Mouse (Mus musculus) forelimb bud, embryonic 11.5 days (tissue): Measurements from ENCODE around the gene Emc7.
"Not testable (repeated sequence)": the region's sequence is repeated elsewhere in the genome, so short reads cannot be mapped to it uniquely, and the experiment has no call there.

Experiments used
- DNase-seq: peaks from one replicate; pipeline ENCODE4 v3.0.0-alpha.2; 2012; ENCODE audit warnings: low read depth, low spot score

Gene Emc7

DNA sequence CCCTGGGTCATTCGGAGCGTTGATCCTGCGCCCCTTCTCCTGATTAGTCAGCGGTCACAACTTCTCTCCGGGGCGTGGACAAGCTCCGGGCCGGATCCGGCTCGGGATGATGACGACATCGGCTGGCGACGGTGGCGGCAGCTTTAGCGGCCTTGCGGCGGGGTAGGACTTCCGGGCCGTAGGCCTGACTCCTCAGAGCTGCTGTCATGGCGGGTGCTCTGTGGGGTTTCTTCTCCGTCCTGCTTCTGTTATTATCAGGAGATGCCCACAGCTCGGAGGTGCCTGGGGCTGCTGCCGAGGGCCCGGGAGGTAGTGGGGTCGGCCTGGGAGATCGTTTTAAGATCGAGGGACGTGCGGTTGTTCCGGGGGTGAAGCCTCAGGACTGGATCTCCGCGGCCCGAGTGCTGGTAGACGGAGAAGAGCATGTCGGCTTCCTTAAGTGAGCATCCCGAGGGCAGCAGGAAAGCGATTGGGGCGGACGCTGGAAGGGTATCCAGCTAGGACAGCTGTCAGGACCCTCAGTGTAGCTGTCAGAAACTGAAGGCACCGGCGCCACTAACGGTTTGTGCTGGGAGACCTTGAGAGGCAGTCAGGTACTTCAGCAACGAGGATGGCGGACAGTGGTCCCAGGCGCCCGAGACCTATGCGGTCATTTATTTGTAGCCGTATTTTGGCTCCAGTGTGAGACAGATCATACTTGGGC, at the start of gene Emc7:
Gene Emc7 (plus strand): TSS at position 136 of the 703 bp plus-strand sequence.
- peak; percentile 90 for DNase-seq

DNA sequence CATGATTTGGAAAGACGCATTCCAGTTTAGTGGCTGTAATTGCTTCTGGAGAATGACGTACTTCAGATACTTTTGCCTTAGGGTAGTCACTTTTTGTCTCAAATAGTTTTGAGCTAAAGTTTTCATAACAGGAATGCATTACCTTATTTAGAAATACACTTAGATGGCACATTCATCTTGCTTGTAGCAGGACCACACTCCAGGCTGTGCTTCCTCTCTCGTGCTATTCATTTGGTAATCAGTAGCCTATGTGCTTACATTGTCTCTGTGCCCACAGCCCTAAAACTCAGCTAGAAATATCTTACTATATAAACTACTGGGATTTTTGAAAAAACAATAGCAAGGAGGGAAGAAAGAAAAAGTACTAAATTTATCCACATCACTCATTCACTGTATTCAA, 47.8 kb upstream of the Emc7 start:
- no peak for DNase-seq

DNA sequence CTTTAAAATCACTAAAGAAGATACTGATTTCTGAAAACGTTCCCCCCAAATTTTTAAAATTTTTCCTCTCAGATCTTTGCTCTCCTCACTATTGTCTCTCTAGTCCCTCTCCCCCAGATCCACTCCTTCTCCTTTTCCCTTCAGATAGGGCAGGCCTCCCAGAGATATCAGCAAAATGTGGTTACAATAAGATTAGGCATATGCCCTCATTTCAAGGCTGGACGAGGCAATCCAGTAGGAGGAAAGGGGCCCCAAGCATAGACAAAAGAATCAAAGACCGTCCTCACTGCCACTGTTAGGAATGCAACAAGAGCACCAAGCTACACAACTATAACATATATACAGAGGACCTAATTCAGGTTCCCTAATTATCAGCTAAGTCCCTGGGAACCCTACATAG, 29.5 kb upstream of the Emc7 start:
- no peak for DNase-seq

DNA sequence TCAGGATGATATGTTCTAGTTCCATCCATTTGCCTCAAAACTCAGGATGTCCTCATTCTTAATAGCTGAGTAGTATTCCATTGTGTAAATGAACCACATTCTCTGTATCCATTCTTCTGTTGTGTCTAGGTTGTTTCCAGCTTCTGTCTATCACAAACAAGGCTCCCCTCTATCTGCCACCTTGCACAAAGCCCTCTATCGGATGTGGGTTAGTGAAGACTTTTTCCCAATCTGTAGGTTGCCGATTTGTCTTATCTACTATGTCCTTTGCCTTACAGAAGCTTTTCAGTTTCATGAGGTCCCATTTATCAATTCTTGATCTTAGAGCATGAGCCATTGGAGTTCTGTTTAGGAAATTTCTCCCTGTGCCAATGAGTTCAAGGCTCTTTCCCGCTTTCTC, 26.3 kb upstream of the Emc7 start:
- DNase-seq, result not testable (repeated sequence)

DNA sequence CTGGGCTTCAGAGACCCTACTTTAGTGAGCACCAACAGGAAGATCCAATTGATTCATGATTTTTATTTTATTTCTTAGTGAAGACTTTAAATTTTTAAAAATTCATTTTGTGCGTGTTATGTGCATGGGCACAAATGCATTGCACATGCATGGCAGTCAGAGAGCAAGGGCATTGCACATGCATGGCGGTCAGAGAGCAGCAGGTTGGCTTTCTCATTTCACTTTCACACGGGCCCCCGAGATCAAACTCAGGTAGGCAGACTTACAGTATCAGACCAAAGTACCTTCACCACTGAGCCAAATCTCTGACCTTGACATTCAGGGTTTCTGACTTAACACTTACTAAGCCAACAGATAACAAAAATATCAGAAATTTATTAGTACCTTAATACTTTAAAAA, 25.1 kb upstream of the Emc7 start:
- DNase-seq, result no peak

- DNase-seq, result no peak
These were observed 24.4 kb upstream of the Emc7 start for GRCm38 (mm10) chr2:112430403-112430802.

GRCm38 (mm10) chr2:112432523-112432922, 22.3 kb upstream of the Emc7 start:
- DNase-seq, result no peak

GRCm38 (mm10) chr2:112433359-112433758, 21.4 kb upstream of the Emc7 start:
- no peak for DNase-seq

- no peak for DNase-seq
These were observed 18.5 kb upstream of the Emc7 start for GRCm38 (mm10) chr2:112436292-112436691.

GRCm38 (mm10) chr2:112437589-112437988, 17.2 kb upstream of the Emc7 start:
- DNase-seq, result no peak

- no peak for DNase-seq
These were observed 11.3 kb upstream of the Emc7 start for GRCm38 (mm10) chr2:112443491-112443890.

DNA sequence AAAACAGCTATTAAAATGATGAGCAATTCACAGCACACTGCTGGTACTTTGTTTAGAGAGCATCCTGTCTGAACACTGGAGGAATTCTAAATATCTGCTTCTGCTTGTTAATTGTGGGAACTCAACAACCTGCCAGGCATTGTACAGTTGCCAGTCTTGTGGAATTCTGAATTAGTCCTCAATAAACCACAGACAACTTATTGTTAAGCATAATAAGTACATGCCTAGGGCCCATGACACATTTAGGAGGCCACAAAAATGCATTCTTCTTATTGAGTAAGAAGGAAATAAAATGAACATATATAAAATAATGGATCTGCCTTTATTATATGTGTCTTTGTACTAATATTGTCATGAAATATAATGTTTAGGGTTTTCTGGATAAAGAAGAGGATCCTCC, 9.3 kb upstream of the Emc7 start:
- DNase-seq, result no peak

GRCm38 (mm10) chr2:112448046-112448445, 6.8 kb upstream of the Emc7 start:
- not testable (repeated sequence) for DNase-seq

DNA sequence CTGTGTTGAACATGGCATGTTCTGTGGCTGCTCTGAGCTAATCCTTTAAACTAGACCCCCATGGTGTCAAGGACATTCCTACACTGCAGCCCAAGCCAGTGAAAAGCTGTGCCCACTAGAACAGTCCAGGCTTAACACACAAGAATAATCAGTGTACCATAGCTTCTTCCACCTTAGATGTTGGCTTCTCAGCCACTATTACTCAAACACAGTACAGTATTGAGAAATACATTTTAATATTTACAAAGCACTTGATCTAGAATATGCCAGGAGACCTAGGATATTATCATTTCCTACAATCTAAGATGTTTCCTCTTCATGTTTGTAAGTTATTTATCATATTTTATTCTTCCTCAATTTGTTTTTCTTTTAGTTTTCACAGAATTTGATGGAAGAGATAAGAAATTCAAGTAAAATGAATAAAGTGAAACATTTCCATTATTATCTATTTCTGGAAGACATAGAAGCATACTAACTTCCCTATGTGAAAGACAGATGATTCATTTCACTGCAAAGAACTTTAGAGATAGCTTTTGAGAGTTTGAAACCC, 6.2 kb upstream of the Emc7 start:
- DNase-seq, result no peak

DNA sequence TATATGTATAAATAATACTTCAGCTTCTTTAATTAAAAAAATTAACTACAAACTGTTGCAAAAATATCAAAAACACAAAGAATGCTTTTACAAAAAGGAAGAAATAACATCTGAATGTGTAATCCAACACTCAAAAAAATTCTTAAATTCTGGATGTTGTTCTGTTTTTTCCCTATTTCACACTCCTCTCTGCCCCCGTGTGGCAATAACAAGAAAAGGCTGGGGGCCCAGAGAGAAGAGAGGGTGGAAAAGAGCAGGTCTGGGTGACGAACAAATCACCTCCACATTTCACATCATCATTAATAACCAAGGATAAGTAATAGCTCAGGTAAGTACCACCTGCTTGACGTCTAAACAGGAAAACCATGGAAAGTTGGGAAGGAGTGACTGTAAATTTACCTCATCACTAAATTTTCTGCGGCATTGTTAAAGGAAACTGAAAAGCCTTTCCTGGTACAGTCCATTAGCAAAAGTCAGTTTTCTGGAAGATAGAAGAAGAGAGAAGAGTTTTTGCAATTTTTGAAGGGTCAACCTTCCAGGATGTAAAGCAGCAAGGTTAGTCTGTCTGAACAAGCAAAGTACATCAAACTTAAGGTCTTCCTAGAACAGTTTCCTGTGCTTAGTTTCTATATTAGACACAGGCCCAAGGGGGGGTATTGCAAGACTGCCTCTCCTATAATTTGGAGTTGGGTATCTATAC, 5.0 kb upstream of the Emc7 start:
- no peak for DNase-seq

DNA sequence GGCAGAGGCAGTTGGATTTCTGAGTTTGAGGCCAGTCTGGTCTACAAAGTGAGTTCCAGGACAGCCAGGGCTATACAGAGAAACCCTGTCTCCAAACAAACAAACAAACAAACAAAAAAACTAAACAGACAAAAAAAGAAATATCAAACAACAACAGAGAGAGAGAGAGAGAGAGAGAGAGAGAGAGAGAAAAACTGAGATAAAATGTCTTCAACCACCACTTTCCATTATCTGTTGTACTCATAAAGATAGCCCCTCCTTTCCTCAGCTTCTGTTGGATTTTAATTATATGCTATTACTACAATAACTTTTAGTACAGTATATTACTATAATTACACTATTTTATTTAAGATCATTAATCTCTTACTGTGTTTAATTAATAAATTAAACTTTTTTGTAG, 2.3 kb upstream of the Emc7 start:
- DNase-seq, result not testable (repeated sequence)

GRCm38 (mm10) chr2:112454125-112454861, 504 bp upstream of the Emc7 start:
- DNase-seq, result no peak

DNA sequence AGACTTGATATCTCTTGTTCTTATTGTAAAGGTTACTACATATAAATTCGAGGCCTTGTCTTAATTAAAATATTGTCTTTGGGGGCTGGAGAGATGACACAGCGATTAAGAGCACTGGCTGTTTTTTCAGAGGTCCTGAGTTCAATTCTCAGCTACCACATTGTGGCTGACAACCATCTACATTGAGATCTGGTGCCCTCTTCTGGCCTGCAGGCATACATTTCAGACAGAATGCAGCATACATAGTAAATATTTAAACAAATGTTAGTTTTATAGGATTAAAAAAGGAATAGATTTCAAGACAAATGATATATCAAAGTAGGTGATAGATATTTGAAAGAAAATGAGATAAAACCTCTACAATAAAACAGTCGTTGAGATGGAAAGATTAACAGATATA, 5.8 kb downstream of the Emc7 start:
- DNase-seq, result no peak

DNA sequence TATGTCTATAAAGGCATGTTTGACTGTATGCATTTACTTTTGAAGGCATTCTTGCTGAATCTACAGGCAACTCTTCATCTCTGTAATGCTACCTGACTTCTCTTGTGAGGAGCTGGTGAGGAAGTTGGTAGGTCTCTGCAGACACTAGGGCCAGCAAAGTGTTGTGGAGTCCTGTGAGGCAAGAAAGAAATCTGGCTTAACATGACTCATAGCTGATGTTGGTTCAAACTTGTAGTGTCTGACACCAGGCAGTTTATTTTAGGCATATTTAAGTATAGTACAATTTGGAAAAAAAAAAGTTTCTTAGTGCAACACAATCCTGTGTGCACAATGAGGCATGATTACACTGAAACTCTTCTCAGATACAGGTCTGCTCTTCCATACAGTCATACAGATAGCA, 14.7 kb downstream of the Emc7 start:
- no peak for DNase-seq

- no peak for DNase-seq
These were observed 16.2 kb downstream of the Emc7 start for GRCm38 (mm10) chr2:112470961-112471381.

GRCm38 (mm10) chr2:112472076-112472475, 17.3 kb downstream of the Emc7 start:
- no peak for DNase-seq

- no peak for DNase-seq
These were observed 20.4 kb downstream of the Emc7 start for GRCm38 (mm10) chr2:112474997-112475724.
